Comparison of ENCODE assay signal across 16 mouse cellular contexts in the genomic region with DNA sequence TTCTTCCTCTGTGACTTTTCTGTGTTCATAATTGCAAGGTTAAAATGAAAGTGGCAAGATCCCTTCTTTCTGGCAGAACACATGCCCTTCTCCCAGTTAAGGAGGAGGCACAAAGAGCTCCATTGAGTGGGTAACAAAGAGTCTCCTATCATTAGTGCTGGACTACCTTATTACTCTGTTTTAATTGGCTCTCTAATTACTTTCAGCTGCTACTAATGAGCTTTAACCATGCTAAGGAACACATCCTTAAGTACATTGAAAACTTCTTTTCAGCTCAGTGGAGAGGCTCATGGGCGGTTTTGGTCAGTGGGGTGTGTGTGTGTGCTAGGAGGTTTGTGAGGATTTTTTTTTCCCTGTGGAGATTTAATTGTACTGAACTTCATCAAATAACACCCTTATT.
A peak's percentile ranks its signal among the peaks of the same experiment; 100 is the strongest.
DNase-seq lines count a peak whose midpoint lies in the region; ATAC-seq and TF ChIP-seq lines count a peak whose summit lies in the region.
"Had no signal": no experiment of that assay in that cellular context is flagged by ENCODE, and none has a peak within 500 bp of the region (broad histone marks: within the 10 kb centered on the region; RNA-seq: fewer than 3 reads in every experiment).

No protein-coding gene starts in this region.

- H3K4me2 ChIP-seq in forebrain, postnatal 0 days (ENCODE audit: low read depth) = no peak overlapping the region
- H3K4me2 ChIP-seq: embryonic facial prominence, embryonic 15.5 days; limb, embryonic 15.5 days; neural tube, embryonic 15.5 days had no signal

- no peaks in the 10 kb centered on the region for H3K27me3 ChIP-seq in forebrain, postnatal 0 days (ENCODE audit: insufficient read depth, low read length)
- H3K27me3 ChIP-seq: embryonic facial prominence, embryonic 15.5 days; limb, embryonic 15.5 days; neural tube, embryonic 15.5 days had no signal

- H3K27ac ChIP-seq in forebrain, postnatal 0 days (ENCODE audit: low read depth, low read length) = no peak overlapping the region
- H3K27ac ChIP-seq: embryonic facial prominence, embryonic 15.5 days; limb, embryonic 15.5 days; neural tube, embryonic 15.5 days had no signal

- no peaks in the 10 kb centered on the region for H3K36me3 ChIP-seq in forebrain, postnatal 0 days (ENCODE audit: insufficient read depth)
- H3K36me3 ChIP-seq: embryonic facial prominence, embryonic 15.5 days; limb, embryonic 15.5 days; neural tube, embryonic 15.5 days had no signal

- no peak for TF ChIP-seq CTCF in forebrain, postnatal 0 days (IDR thresholded peaks at IDR 0.05; ENCODE audit: low read depth)

- ATAC-seq in forebrain, postnatal 0 days = peak; percentile 81
- ATAC-seq in CD4-positive, CD25-positive, alpha-beta regulatory T cell, adult 4 months = no peak
- ATAC-seq: intestine, embryonic 16.5 days had no signal

- intact Hi-C loops in left cerebral cortex, postnatal 4 days (cut with DNase I) = no loop called here

- H3K4me3 ChIP-seq in forebrain, postnatal 0 days (ENCODE audit: low read depth, low read length) = no peak overlapping the region
- H3K4me3 ChIP-seq: embryonic facial prominence, embryonic 15.5 days; limb, embryonic 15.5 days; neural tube, embryonic 15.5 days had no signal

- peak; percentile 11 for DNase-seq in embryo, embryonic 11 days
- DNase-seq in embryo, embryonic 9.5 days (ENCODE audit: extremely low spot score) = no peak
- peak; percentile 6 to 62 for DNase-seq in left cerebral cortex, adult 9 months (ENCODE audit: low spot score in 2 of 2)
- no peak for DNase-seq in left cerebral cortex, postnatal 4 days
- DNase-seq in forebrain, postnatal 0 days = peak; percentile 18
- DNase-seq in retina, postnatal 7 days (ENCODE audit: low read depth, low spot score) = peak; percentile 11
- DNase-seq in heart, adult 11 months = no peak
- DNase-seq: cerebellum, adult 9-10 months; kidney, postnatal 14 days; layer of hippocampus, postnatal 36 days; lung, adult 18-20 months had no signal

- H3K9ac ChIP-seq in forebrain, postnatal 0 days = no peak overlapping the region
- H3K9ac ChIP-seq: embryonic facial prominence, embryonic 15.5 days; limb, embryonic 15.5 days; neural tube, embryonic 15.5 days had no signal

- no peaks in the 10 kb centered on the region for H3K9me3 ChIP-seq in forebrain, postnatal 0 days (ENCODE audit: low read length)
- H3K9me3 ChIP-seq: embryonic facial prominence, embryonic 15.5 days; limb, embryonic 15.5 days; neural tube, embryonic 15.5 days had no signal

- WGBS in forebrain, postnatal 0 days = 17% methylated on average over 1 of the region's 1 CpGs

- H3K4me1 ChIP-seq in forebrain, postnatal 0 days (ENCODE audit: insufficient read depth) = no peaks in the 10 kb centered on the region
- H3K4me1 ChIP-seq: embryonic facial prominence, embryonic 15.5 days; limb, embryonic 15.5 days had no signal

Comparison
In these comparisons a context has a peak if more than half of its experiments do, and no peak if none do; other contexts are left out.
1. DNase-seq: peak in embryo, embryonic 11 days (single experiment), left cerebral cortex, adult 9 months (2 of 2), forebrain, postnatal 0 days (single experiment) and retina, postnatal 7 days (single experiment); none in embryo, embryonic 9.5 days (single experiment), left cerebral cortex, postnatal 4 days (single experiment) and heart, adult 11 months (single experiment).